Mouse (Mus musculus) adrenal gland, adult (tissue): ENCODE results near the gene Nme1.

Experiments
- DNase-seq, 2 experiments: peaks; one replicate each; pipeline ENCODE4 v3.0.0; 2022 to 2023; ENCODE audit warnings: low spot score in 1 of 2; ENCODE audit not compliant: inconsistent age in 2 of 2

Gene Nme1

GRCm38 (mm10) chr11:93968005-93968847 is at the start of gene Nme1, which contains the start of gene Gm20390:
TSS of gene Nme1 (minus strand) at chr11:93968521.
TSS of gene Gm20390 (minus strand) at chr11:93968293.
- DNase-seq = peak; percentile 96 to 99

- DNase-seq = no peak
Observed at GRCm38 (mm10) chr11:94003346-94003745, 35.0 kb upstream of the Nme1 start.

GRCm38 (mm10) chr11:93999276-93999675 is 31.0 kb upstream of the Nme1 start:
- DNase-seq = peak in 1 of 2 experiments; percentile 41

- DNase-seq = peak; percentile 39 to 72
Observed at GRCm38 (mm10) chr11:93997141-93997775, 28.9 kb upstream of the Nme1 start.

GRCm38 (mm10) chr11:93996306-93997140 is 28.2 kb upstream of the Nme1 start:
- DNase-seq = peak; percentile 65 to 85

- peak; percentile 96 to 98 for DNase-seq
Observed at GRCm38 (mm10) chr11:93995720-93996305, 27.5 kb upstream of the Nme1 start, which contains the start of gene Spag9. TSS of gene Spag9 (plus strand) at chr11:93996091.

- DNase-seq = peak; percentile 93 to 97
Observed at GRCm38 (mm10) chr11:93995111-93995719, 26.9 kb upstream of the Nme1 start.

GRCm38 (mm10) chr11:93994531-93994930 is 26.2 kb upstream of the Nme1 start:
- DNase-seq = peak in 1 of 2 experiments; percentile 66

- peak in 1 of 2 experiments; percentile 53 for DNase-seq
Observed at GRCm38 (mm10) chr11:93988328-93989062, 20.2 kb upstream of the Nme1 start.

GRCm38 (mm10) chr11:93987625-93988327 is 19.5 kb upstream of the Nme1 start:
- peak; percentile 35 to 76 for DNase-seq

GRCm38 (mm10) chr11:93987026-93987425 is 18.7 kb upstream of the Nme1 start:
- DNase-seq = no peak

GRCm38 (mm10) chr11:93986298-93986697 is 18.0 kb upstream of the Nme1 start:
- DNase-seq = no peak

- no peak for DNase-seq
Observed at GRCm38 (mm10) chr11:93985265-93985664, 16.9 kb upstream of the Nme1 start.

- DNase-seq = no peak
Observed at GRCm38 (mm10) chr11:93984619-93985018, 16.3 kb upstream of the Nme1 start.

GRCm38 (mm10) chr11:93979502-93980049 is 11.3 kb upstream of the Nme1 start:
- DNase-seq = no peak

- no peak for DNase-seq
Observed at GRCm38 (mm10) chr11:93972951-93973350, 4.6 kb upstream of the Nme1 start.

GRCm38 (mm10) chr11:93969799-93970198 is 1.5 kb upstream of the Nme1 start:
- DNase-seq = peak in 1 of 2 experiments; percentile 26

GRCm38 (mm10) chr11:93969171-93969570 is 850 bp upstream of the Nme1 start:
- DNase-seq = no peak

GRCm38 (mm10) chr11:93968848-93969128 is 467 bp upstream of the Nme1 start:
- no peak for DNase-seq
